Mouse (Mus musculus) activated CD4-positive, CD25-positive, alpha-beta regulatory T cell, adult 4 months (primary cell): Measurements from ENCODE around the gene Kcnh5. TPM values are rescaled to one million over a fixed set of nuclear protein-coding genes. Genes with fewer than 3 reads are reported as not detected.

Experiments used
- ATAC-seq: one replicate; pipeline ENCODE4 v1.8.0; 2017
- polyA plus RNA-seq, 2 experiments: library from polyadenylated mRNA; unstranded; fragments of 100-300 nt; shearing (Covaris generic); gene quantifications; one replicate each; pipeline ENCODE4 v1.2.1; 2017

Kcnh5 gene
- polyA plus RNA-seq = not detected

DNA sequence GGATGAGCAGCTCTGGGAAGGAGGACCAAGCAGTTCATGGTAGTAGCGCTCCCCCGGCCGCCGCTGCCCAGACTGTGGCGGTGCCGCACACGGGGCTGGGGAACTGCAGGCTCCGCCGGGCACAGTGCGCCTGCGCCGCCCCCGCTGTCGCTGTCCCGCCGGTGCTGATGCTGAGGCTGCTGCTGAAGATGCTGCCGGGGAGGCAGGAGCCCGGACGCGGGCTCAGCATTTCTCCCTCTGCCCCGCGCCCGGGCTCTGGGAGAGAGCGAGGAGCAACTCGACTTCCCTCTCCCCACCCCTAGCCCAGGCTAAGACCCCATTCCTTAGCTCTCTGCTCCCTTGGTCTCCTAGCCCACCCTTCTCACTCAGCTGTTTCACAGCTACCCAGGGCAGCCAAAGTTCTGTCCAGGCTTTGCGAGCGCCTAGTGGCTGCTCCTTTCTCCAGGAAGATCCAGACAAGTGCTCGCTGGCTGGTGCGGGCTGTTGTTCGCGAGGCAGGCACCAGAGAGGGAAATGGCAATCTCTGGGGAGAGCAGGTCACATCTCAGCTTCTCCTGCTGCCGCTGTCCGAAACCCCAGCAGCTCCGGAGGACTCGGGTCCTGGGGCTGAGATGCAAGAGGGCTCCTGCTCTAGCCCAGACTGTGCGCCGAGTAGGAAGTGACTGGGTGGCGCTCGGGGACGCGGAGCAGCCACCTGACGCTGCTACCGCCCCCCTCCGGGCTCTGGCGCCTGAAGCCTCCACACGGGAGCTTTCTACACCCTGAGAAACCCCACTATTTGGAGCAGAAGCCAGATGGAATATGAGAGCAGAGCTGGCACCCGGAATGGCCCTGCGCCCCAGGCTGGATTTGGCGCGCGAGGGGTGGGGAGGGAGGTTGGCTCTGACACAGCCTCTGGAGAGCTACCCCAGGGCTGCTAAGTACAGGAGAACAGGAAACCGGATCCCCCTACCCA lies at the start of gene Kcnh5:
Gene Kcnh5, minus strand, starts transcription at position 642 of the 955 bp plus-strand sequence.
- ATAC-seq = no peak

DNA sequence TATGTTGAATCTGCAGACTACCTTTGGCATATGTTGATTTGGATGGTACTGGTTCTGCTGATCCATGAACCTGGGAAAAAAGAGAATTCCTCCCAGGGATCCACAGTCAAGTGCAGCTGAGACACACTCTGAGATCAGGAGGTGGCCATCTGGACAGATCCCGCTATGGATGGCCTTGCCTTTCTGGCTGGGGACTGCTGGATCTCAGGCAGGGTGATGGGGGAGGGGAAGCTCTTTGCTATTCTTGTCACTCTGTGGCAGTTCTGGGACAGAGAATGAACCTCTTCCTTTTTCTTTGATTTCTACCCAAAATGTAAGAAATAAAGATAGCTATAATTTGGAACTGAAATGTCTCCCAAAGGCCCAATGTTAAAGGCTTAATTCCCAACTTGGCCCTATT lies 46.8 kb upstream of the Kcnh5 start:
- no peak for ATAC-seq

DNA sequence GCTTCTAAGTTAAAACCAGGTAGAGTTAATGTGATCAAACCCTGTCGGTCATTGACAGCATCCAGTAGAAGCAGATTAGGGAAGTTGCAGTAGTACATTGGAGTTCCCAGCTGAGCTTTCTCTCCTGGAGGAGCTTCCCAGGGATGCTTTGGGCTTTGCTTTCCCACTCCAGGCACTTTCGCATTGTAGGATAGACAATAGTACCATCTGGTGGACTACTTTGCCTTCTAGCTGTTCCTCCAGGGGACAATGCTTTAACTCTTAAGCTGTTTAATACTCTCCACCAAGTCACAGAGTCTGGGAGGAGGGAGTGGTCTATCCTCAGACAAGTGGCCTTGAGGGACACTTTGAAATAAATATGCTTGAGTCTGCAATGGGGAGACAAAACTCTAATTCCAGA lies 12.3 kb upstream of the Kcnh5 start:
- no peak for ATAC-seq

DNA sequence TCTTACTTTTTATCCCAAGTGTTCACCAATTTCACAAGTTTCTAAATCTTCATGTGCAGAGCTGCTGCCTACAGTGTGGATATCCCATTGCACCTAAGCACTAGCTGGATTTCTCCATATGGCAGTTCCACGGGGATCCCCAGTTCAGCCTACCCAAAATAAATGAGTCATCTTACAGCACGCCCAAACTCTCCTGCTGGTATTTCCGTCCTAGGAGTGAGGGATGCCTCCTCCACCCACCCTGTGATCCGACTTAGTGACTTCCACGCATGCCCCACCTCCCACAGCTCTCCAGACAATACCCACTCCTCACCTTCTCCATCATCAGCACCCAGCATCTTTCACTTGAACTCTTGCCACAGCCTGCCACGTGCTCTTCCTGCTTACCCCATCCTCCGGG lies 5.5 kb upstream of the Kcnh5 start:
- ATAC-seq = no peak

DNA sequence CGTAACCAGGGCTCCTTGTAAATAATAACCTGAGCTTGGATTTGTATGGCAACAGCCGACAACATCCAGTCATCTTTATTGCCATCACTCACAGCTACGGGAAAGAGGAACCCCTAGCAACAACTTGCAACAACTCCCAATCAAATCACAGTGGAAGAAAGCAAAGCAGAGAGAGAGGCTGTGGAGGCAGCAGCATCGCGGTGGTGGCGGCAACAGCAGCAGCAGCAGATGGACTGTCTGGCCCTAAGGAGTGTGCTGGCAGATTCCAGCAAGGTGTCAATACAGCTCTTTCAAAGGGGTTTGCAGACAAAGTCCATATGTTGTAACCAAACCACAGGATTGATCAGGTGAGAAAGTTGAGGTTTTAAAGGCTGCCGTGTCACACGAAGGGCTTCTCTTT lies 2.4 kb upstream of the Kcnh5 start:
- no peak for ATAC-seq

DNA sequence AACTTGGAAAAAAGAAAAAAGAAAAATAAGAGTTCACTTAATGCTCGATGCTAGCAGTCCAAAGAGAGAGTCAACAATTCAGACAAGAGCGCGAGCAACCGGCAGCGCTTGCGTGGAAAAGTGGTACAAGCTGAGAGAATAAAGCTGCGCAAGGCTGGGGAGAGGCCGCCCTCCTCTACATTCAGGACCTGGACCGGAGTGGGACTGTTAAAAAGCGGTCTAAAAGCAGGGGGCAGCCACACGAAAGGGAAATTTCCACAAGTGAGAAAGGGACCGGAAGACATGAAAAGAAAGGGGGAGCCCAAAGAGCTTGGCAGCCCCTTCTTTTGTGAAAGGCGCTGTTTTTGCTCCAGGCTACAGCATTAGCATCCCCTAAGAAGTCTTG lies 506 bp upstream of the Kcnh5 start:
- no peak for ATAC-seq

DNA sequence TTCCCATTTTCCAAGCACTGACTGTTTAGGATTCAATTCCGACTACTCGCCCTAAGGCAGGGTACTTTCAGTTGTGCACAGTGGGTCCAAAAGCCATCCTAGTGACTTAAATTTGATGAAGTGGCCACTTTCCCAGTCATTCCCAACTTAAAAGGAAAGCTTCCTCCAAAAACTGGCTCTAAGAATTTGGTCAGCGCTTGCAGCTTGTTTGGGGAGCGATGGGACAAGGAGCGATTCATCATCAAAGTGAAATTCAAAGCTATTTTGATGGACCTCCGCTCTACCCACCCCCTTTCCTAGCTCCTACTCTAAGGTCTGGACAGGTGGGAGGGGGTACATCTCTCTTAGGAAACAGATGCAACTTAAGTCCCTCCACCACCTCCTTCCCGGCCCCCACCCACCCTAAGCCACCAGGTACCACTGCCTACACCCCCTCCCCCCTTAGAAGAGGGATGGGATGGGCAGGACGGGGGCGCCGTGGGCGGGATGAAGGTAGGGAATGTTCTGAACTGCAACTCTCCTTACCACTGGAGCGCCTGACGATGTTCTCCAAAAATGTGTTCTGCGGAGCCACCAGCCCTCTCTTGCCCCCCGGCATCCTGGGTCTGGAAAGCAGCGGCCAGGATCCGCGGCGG lies 1.1 kb downstream of the Kcnh5 start:
- ATAC-seq = no peak

DNA sequence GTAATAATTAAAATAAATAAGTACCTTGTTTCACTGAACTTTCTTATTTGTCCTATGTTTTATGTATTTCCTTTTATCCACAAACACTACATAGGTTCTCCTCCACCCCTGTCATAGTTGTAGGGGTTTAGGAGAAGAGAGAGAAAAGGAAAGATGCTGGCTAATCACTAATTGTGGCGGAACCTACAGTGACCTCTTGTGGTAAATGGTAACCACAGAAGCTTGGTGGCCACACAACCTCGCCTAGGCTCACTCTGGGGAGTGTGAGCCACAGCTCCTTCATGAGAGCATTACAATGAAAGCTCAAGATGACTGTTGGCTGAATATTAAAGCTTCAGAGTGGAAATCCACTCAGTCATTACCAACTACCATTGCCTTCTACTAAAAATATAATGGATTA lies 6.2 kb downstream of the Kcnh5 start:
- no peak for ATAC-seq

DNA sequence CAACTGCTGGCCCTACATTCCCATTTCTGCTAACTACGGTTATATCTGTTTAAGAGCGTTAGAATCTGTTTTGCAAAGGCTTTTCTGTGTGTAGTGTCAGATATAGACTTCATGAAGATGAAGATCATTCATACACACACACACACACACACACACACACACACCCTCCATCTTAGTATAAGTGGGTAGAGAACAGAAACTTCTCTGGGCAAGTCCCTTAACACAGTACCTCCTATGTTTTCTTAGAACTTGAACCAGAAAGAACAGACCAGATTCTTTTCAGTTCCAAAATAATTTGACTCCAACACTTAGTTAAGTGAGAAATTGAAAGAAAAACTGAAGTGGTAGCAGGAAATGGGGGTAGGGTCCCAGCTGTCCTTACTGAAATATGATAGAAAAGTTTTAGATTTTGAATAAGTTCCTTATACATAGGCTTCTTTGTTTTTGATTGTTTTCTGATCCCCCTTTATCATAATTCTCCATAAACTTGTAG lies 24.0 kb downstream of the Kcnh5 start:
- no peak for ATAC-seq

DNA sequence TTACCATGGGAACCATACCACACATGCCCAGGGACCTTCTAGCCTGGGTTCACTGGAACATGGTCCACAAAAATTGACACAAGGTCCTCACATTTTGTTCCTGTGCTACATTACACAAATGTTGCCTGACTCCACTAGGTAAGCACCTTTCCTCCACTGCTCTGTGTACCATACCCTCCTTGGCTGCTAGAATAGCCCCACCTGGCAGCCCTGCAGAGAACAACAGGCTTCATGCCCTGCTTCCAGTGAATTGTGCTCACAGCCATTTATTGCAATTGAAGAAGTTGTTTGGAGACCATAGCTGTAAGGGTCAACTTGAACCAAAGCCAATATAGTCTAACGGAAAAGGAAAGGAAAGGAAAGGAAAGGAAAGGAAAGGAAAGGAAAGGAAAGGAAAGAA lies 37.3 kb downstream of the Kcnh5 start:
- no peak for ATAC-seq

DNA sequence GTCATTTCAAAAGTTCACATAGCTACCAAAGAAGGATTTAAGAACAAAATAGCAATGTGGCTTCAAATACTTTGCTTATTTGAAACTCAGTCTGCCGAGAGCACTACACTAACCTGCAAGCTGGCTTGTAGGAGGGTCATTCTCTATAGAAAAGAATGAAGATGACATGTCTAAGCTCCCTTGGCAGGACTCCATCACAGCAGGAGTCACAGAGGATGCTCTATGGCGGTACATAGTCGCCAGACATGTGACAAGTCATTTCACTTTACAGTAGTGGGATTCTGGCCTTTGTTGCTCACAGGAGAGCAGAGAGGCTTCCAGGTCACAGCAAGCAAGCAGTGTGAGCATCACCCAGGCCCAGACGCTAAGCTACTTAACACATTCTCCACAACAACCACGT lies 85.2 kb downstream of the Kcnh5 start:
- ATAC-seq = no peak

DNA sequence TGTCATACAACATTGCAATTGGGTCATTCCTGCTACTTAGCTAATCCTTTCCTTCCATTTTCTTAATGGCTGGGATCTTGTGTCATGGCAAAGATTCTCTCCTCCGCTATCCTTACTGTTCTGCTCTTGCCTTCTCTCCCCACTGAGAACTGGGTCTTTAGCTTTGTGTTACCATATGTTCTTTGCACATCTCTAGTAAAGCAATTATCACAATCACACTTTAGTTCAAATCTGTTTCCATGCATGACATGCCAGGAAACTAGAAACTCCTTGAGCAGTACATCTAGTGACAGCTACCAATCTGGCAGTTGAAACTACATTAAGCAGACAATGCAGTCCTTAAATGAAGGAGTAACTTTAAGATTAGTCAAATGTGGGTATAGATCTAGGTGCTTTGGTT lies 86.2 kb downstream of the Kcnh5 start:
- no peak for ATAC-seq

DNA sequence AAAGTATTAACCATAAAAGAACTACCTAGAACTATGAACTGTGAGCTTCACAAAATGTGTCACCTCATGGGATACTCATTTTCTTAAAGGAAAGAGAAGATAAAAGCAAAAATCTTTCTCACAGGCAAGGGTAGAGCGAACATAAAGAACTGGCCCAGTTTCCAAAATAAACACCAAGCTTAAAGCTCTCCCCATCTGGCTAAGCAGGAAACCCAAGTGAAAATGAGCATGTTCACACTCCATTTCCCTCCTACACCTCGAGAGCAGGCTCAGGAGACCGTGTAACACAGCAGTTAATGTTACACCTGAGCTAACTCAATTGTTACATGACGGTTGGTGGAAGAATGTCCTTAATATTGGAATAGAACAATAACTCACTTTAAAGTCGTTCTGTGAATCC lies 100.0 kb downstream of the Kcnh5 start:
- ATAC-seq = no peak

DNA sequence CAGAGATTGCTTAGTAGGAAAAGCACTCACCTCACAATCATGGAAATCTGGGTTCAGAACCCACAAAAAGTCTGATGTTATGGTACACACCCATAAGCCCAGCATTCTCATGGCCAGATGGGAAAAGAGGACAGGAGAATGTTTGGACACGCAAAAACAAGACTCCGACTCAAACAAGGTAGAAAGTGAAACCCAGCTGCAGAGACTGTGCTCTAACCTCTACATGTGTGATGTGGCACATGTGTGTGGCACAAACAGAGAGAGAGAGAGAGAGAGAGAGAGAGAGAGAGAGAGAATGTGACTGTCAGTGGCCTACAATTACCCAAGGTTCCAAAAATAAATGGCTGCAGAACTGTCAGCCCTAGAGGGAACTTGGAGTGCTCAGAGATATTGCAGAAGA lies 106.1 kb downstream of the Kcnh5 start:
- ATAC-seq = no peak

DNA sequence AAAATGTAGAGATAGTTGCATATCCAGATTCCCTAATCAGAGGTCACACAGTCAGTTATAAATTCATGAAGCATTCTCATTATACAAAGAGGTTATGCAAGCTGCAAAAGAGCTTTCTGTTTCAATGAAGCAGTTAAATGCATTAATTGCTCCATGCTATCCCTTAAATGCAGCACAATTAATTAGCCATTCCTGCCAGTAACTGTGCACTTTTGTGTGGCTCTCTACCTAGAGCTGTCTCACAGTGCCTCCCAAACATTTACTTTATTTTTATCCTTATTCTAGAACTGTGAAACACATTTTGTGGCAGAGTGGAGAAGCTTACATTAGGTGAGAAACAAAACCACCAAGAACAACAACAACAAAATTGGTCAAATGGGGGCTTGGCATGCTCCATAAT lies 114.6 kb downstream of the Kcnh5 start:
- no peak for ATAC-seq

DNA sequence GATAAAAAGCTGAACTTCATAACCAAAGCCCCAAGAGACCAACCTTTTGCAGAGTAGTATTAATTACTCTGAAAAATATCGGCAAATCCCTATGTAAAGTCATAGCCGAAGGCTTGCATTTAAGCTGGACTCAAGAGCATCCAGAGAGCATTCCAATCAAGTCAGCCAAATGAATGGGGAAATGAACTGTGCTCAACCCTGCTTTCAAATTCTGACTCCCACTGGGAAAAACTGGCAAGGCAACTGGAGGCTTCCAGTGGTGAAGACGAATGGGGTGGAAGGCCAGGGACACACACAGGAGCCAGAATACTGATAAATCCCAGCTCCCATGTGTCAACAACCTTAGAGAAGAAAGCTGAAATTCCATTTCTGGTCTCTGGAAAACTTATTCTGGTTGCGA lies 115.4 kb downstream of the Kcnh5 start:
- ATAC-seq = no peak

DNA sequence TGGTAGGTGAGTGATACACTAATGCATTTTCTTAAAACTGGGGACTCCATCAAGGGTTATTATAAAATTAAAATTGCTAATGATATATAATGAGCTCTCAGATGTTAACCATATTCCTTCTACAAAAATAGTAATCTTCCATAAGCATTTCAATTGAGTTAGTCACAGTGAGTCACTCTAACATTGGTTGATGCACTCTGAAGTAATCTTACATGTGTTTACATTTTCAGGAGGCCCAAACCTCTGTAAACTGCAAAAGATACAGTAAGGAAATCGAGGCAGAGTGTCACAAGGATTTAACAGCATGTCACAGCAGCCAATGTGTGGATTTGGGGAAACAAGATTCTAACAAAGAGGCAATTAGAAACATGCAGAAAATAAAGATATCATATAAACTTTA lies 123.4 kb downstream of the Kcnh5 start:
- ATAC-seq = no peak

DNA sequence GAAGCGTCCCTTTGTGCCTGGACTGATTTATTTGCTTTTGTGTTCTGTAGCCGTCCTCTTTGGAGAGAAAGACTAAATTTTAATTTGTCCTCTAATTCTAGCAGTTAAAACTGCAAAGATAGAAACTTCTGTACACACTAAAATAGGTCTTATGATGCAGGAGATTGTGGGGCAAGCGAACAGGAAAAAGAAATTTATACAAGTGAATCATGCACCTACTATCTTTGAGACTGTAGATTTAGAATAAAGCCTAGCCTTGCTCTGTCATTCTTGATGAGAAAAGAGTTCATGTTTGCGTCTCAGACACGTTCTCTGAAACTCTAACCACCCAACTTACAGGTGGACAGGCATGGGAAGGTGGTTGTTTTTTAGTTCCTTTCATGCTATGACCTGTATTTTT lies 140.4 kb downstream of the Kcnh5 start:
- ATAC-seq = no peak

DNA sequence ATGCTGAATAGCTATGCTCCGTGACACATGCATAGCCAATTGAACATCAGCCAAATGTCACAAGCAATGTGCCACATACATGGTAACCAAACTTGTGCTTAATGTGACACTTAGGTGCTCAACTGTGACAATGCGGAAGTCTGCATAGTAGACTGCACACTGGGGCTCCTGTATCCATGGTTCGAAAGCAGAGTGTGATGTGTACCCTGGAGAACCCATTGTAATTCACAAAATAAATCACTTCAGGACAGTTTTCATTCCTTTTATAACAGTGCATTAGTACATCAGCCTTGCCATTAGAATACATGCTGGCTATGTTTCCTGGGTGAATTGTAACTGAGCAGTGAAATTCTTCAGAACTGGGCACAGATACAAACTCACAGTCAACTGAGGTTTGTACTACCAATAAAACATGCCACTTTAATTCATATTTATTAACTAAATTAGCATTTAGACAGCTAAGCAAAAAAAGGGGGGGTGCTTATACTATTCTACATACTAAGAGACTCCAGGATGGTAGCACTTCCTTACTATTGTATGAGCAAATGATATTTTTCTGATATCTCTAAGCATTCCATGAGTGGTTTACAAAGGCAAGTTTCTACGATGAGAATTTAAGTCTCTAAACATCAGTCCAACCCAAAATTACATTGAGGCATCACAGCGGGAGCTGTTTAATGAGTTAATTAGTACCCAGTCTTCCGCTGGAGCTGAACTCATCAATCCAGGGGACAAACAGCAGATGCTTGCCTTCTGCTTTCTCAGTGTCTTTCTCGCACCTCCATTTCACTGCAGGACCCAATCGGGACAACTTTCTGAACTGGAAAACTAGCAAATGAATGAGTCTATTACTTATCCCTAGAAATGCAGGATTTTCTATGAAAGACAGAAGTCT lies 144.9 kb downstream of the Kcnh5 start:
- no peak for ATAC-seq

DNA sequence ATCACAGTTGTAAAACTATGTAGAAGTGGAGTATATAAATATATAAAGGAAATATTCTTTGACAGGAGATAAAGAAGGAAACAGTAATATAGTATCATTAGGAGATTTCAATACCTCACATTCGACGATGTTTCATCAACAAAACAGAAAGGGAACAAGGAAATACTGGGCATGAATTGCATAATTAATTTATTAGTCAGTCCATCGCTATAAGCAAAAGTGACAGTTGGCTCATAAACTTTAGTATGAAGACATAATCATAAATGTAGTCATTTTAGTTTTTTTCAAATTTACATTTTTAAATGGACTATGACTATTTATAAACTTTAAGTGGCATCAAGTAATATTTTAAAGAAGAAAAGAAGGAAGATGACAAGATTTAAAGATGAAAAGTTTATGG lies 205.9 kb downstream of the Kcnh5 start:
- ATAC-seq = no peak

DNA sequence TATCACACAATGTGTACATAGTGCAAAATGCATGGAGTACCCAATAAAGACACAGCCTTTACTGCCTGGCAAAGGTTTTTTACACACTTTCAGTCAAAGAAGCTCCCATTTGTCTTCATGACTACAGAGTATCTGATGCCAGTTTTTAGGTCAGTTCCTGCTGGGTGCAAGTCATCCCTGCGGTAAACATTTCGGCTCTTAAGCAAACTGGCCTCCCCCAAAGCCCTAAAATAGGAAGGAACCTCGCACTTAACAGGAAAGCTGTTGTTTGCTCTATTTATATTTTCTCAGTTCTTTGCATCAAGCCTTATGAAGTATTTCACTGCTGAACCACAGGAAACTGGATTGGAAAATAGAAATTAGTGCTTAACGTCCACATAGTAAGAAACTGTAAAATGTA lies 207.7 kb downstream of the Kcnh5 start:
- ATAC-seq = no peak

DNA sequence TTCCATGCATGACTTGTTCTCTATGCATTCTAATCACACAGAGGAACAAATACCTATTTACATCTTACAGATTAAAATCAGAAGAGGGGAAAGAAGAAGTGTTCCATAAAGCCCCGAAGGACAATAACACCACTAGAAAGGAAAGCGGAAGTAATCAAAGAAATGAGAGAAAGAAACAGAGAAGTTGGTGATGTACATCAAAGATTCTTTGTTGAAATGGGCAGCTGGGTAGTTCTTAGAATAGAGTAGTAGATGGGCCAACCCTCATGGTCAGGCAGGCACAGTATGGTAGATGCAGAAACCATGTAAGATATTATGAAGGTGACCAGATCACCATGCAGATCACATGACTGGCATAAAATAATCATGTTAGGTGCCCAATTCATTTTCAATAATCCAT lies 210.9 kb downstream of the Kcnh5 start:
- no peak for ATAC-seq

DNA sequence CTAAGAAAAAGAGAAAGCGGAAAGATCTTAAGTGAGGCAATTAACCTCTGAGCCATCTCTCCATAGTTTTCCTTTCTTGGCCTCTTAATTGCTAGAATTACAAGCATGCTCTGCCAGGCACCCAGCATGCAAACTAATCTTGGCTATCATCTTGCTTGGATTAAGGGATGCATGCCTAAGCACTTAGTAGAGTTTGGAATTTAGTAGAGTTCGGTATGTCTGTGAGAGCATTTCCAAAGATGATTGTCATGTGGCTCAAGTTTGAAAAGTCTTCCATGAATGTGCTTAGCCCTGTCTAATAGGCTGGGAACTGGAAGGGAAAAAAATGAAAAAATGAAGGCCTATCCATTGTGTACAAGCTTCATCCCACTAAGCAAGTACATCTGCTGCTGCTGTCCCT lies 224.5 kb downstream of the Kcnh5 start:
- ATAC-seq = no peak
